Mouse (Mus musculus) v-Abl transformed pro-B cells (cell line): ENCODE results near the gene Srpk2.
"Not testable (repeated sequence)": the region's sequence is repeated elsewhere in the genome, so short reads cannot be mapped to it uniquely, and the experiment has no call there.

Experiments used
- in situ Hi-C, 2 experiments: fragments of 400-800 bp; cut with MboI; formaldehyde crosslinking; loops; one replicate each; pipeline ENCODE4 v1.15.1; 2025; ENCODE audit not compliant: unreplicated experiment in 2 of 2

Srpk2 gene

GRCm38 (mm10) chr5:23578322-23578957 is 106.0 kb downstream of the Srpk2 start:
- in situ Hi-C loops, result no loop called here

- in situ Hi-C loops, result no loop called here
Observed at GRCm38 (mm10) chr5:23577847-23578246, 106.6 kb downstream of the Srpk2 start.

GRCm38 (mm10) chr5:23576336-23577094 is 107.9 kb downstream of the Srpk2 start:
- in situ Hi-C loops, result no loop called here

- in situ Hi-C loops, result no loop called here
Observed at GRCm38 (mm10) chr5:23573942-23574341, 110.5 kb downstream of the Srpk2 start.

- in situ Hi-C loops, result no loop called here
Observed at GRCm38 (mm10) chr5:23568188-23568587, 116.2 kb downstream of the Srpk2 start.

GRCm38 (mm10) chr5:23566382-23566781 is 118.0 kb downstream of the Srpk2 start:
- in situ Hi-C loops, result no loop called here

GRCm38 (mm10) chr5:23562278-23563060 is 121.9 kb downstream of the Srpk2 start:
- in situ Hi-C loops, result no loop called here

GRCm38 (mm10) chr5:23561227-23561626 is 123.2 kb downstream of the Srpk2 start:
- in situ Hi-C loops, result no loop called here

GRCm38 (mm10) chr5:23560171-23560570 is 124.2 kb downstream of the Srpk2 start:
- in situ Hi-C loops, result no loop called here

- in situ Hi-C loops, result no loop called here
Observed at GRCm38 (mm10) chr5:23556007-23556770, 128.2 kb downstream of the Srpk2 start.

- in situ Hi-C loops, result not testable (repeated sequence)
Observed at GRCm38 (mm10) chr5:23553338-23553737, 131.1 kb downstream of the Srpk2 start.

GRCm38 (mm10) chr5:23551687-23552086 is 132.7 kb downstream of the Srpk2 start:
- in situ Hi-C loops, result no loop called here

- in situ Hi-C loops, result no loop called here
Observed at GRCm38 (mm10) chr5:23535692-23536091, 148.7 kb downstream of the Srpk2 start.

GRCm38 (mm10) chr5:23531541-23532096 is 152.8 kb downstream of the Srpk2 start:
- in situ Hi-C loops, result no loop called here

- in situ Hi-C loops, result no loop called here
Observed at GRCm38 (mm10) chr5:23531100-23531499, 153.3 kb downstream of the Srpk2 start.

- in situ Hi-C loops, result no loop called here
Observed at GRCm38 (mm10) chr5:23524621-23525020, 159.8 kb downstream of the Srpk2 start.

- in situ Hi-C loops, result no loop called here
Observed at GRCm38 (mm10) chr5:23523936-23524335, 160.5 kb downstream of the Srpk2 start.

- in situ Hi-C loops, result no loop called here
Observed at GRCm38 (mm10) chr5:23521645-23522044, 162.8 kb downstream of the Srpk2 start.

GRCm38 (mm10) chr5:23519679-23520078 is 164.7 kb downstream of the Srpk2 start:
- in situ Hi-C loops, result no loop called here

GRCm38 (mm10) chr5:23518673-23519072 is 165.7 kb downstream of the Srpk2 start:
- in situ Hi-C loops, result no loop called here
